Mouse (Mus musculus) intestine, embryonic 16.5 days (tissue): ENCODE measurements at regions not wholly inside any gene's neighbourhood (a gene's known extent, or its start where the extent isn't known, plus 50 kb on each side); places are given as distances from the start of the nearest gene placed in this dataset.

Experiments
- ATAC-seq: fragments of 200-750 bp; cut with Nextera tagmentation; 2 replicates; pipeline ENCODE4 v1.8.0; 2017; ENCODE audit warnings: moderate TSS enrichment, moderate library complexity
- H3K27ac ChIP-seq: fragments of 300-500 bp; sonication (generic); 2 replicates; pipeline ENCODE4 v1.5.1; 2014; ENCODE audit warnings: mild to moderate bottlenecking, low read length
- H3K27me3 ChIP-seq: fragments of 300-500 bp; sonication (generic); replicated peaks from 2 replicates; pipeline ENCODE4 v1.6.1; 2014; ENCODE audit warnings: low read length, control low read depth, mixed read lengths; ENCODE audit not compliant: control insufficient read depth, insufficient read depth
- H3K36me3 ChIP-seq: fragments of 300-500 bp; sonication (generic); 2 replicates; pipeline ENCODE4 v1.6.1; 2014; ENCODE audit warnings: low read length, control low read depth; ENCODE audit not compliant: control insufficient read depth, insufficient read depth
- H3K4me1 ChIP-seq: fragments of 300-500 bp; sonication (generic); 2 replicates; pipeline ENCODE4 v1.6.1; 2014; ENCODE audit warnings: low read length, control low read depth, mixed read lengths; ENCODE audit not compliant: control insufficient read depth, insufficient read depth
- H3K4me2 ChIP-seq: fragments of 300-500 bp; sonication (generic); 2 replicates; pipeline ENCODE4 v1.6.1; 2014; ENCODE audit warnings: low read depth, low read length, control low read depth
- H3K4me3 ChIP-seq: fragments of 300-500 bp; sonication (generic); 2 replicates; pipeline ENCODE4 v1.5.1; 2014; ENCODE audit warnings: mild to moderate bottlenecking, low read length
- H3K9ac ChIP-seq: fragments of 300-500 bp; sonication (generic); 2 replicates; pipeline ENCODE4 v1.6.1; 2014; ENCODE audit warnings: low read depth, low read length
- H3K9me3 ChIP-seq: fragments of 300-500 bp; sonication (generic); 2 replicates; pipeline ENCODE4 v1.6.1; 2016; ENCODE audit warnings: low read length, control low read depth; ENCODE audit not compliant: control insufficient read depth
- WGBS: fragments of 180-500 bp; shearing (Covaris S2); extraction: QIAGEN DNeasy Blood & Tissue Kit; methylation state at CpG from one replicate; pipeline ENCODE4 v1.1.7; 2014; 5-methylcytosine and 5-hydroxymethylcytosine counted together

GRCm38 (mm10) chr5:85571381-85571780 is 494.0 kb downstream of the Cenpc1 start:
- 75% methylated on average over 3 of the region's 3 CpGs for WGBS
- H3K9me3 ChIP-seq, result no peaks in the 10 kb centered on the region
- ATAC-seq, result no peak
- no peaks in the 10 kb centered on the region for H3K27me3 ChIP-seq
- no peak overlapping the region for H3K4me2 ChIP-seq
- H3K27ac ChIP-seq, result no peak overlapping the region
- no peak overlapping the region for H3K9ac ChIP-seq
- H3K4me1 ChIP-seq, result no peaks in the 10 kb centered on the region
- H3K36me3 ChIP-seq, result no peaks in the 10 kb centered on the region
- no peak overlapping the region for H3K4me3 ChIP-seq

GRCm38 (mm10) chr5:85536329-85536728 is 529.1 kb downstream of the Cenpc1 start:
- no peak overlapping the region for H3K9ac ChIP-seq
- H3K4me1 ChIP-seq, result no peaks in the 10 kb centered on the region
- H3K27me3 ChIP-seq, result no peaks in the 10 kb centered on the region
- WGBS, result 64% methylated on average over 1 of the region's 1 CpGs
- H3K4me2 ChIP-seq, result no peak overlapping the region
- ATAC-seq, result no peak
- H3K27ac ChIP-seq, result no peak overlapping the region
- H3K36me3 ChIP-seq, result no peaks in the 10 kb centered on the region
- H3K4me3 ChIP-seq, result no peak overlapping the region
- no peaks in the 10 kb centered on the region for H3K9me3 ChIP-seq

- H3K36me3 ChIP-seq, result no peaks in the 10 kb centered on the region
- WGBS, result 79% methylated on average over 10 of the region's 10 CpGs
- H3K4me3 ChIP-seq, result no peak overlapping the region
- H3K4me1 ChIP-seq, result no peaks in the 10 kb centered on the region
- no peaks in the 10 kb centered on the region for H3K27me3 ChIP-seq
- H3K9ac ChIP-seq, result no peak overlapping the region
- no peaks in the 10 kb centered on the region for H3K9me3 ChIP-seq
- no peak for ATAC-seq
- H3K4me2 ChIP-seq, result no peak overlapping the region
- no peak overlapping the region for H3K27ac ChIP-seq
Observed at GRCm38 (mm10) chr5:85525385-85526194, 539.8 kb downstream of the Cenpc1 start.

- no peak overlapping the region for H3K4me3 ChIP-seq
- H3K9ac ChIP-seq, result no peak overlapping the region
- H3K4me1 ChIP-seq, result no peaks in the 10 kb centered on the region
- H3K27me3 ChIP-seq, result no peaks in the 10 kb centered on the region
- H3K27ac ChIP-seq, result no peak overlapping the region
- H3K4me2 ChIP-seq, result no peak overlapping the region
- H3K36me3 ChIP-seq, result no peaks in the 10 kb centered on the region
- no peaks in the 10 kb centered on the region for H3K9me3 ChIP-seq
- no peak for ATAC-seq
- 83% methylated on average over 1 of the region's 1 CpGs for WGBS
Observed at GRCm38 (mm10) chr5:85505244-85505643, 560.1 kb downstream of the Cenpc1 start.

- Histone ChIP-seq H3K27ac (no peak overlapping the region), H3K36me3 (no peaks in the 10 kb centered on the region), H3K4me2 (no peak overlapping the region), H3K27me3 (no peaks in the 10 kb centered on the region), H3K4me3 (no peak overlapping the region), H3K9ac (no peak overlapping the region), H3K9me3 (no peaks in the 10 kb centered on the region), H3K4me1 (no peaks in the 10 kb centered on the region)
- ATAC-seq, result no peak
- WGBS, result 65% methylated on average over 2 of the region's 2 CpGs
Observed at GRCm38 (mm10) chr5:85497261-85497660, 568.1 kb downstream of the Cenpc1 start.

DNA sequence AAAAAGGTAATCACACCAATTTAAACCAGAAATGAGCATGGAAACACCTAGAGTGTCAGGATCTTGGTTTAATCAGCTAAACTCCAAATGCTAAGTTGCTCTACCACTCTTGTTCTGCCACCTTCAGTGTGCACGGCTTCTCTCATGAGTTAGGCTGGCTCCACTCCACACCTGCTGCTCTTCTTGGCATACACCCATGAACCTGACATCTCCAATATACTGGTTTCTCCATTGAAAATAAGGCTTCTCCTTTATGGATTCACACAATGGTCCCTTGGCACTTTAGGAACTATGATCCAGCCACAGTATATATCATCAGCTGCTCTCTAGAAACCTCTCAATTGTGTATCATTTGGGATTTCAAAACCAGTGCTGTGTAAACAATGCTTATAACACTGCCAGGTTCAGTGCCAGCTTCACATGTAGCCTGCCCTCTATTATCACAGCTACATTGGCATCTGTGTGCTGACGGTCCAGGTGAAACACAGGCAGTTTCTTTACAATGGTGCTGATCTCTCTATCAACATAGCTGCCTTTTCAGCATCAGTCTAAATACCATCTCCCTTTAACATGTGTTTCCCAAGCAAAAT is 579.6 kb downstream of the Cenpc1 start:
- no peaks in the 10 kb centered on the region for H3K27me3 ChIP-seq
- no peaks in the 10 kb centered on the region for H3K36me3 ChIP-seq
- H3K27ac ChIP-seq, result no peak overlapping the region
- 78% methylated on average over 2 of the region's 2 CpGs for WGBS
- no peak overlapping the region for H3K9ac ChIP-seq
- H3K4me1 ChIP-seq, result no peaks in the 10 kb centered on the region
- H3K4me2 ChIP-seq, result no peak overlapping the region
- no peaks in the 10 kb centered on the region for H3K9me3 ChIP-seq
- no peak for ATAC-seq
- H3K4me3 ChIP-seq, result no peak overlapping the region

DNA sequence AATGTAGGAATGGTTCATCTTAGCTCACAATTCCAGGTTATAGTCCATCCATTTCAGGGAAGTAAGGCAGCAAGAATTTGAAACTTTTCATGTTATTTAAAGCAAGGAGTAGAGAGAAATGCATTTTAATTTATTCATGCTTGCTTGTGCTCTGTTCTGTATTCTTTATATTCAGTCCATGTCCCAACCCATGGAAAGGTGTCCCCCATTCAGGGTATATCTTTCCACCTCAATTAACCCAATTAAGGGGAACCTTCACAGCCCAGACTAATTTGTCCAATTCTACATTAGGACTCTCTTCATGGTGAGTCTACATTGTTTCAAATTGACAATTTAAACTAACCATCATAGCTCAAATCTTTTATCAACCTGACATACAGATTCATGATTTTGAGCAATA is 580.2 kb downstream of the Cenpc1 start:
- Histone ChIP-seq H3K9ac (no peak overlapping the region), H3K27ac (no peak overlapping the region), H3K4me1 (no peaks in the 10 kb centered on the region), H3K36me3 (no peaks in the 10 kb centered on the region), H3K9me3 (no peaks in the 10 kb centered on the region), H3K4me2 (no peak overlapping the region), H3K4me3 (no peak overlapping the region), H3K27me3 (no peaks in the 10 kb centered on the region)
- no peak for ATAC-seq

GRCm38 (mm10) chr5:85467811-85468210 is 597.6 kb downstream of the Cenpc1 start:
- no peaks in the 10 kb centered on the region for H3K27me3 ChIP-seq
- H3K9ac ChIP-seq, result no peak overlapping the region
- no peak overlapping the region for H3K4me3 ChIP-seq
- H3K9me3 ChIP-seq, result no peaks in the 10 kb centered on the region
- H3K36me3 ChIP-seq, result no peaks in the 10 kb centered on the region
- no peaks in the 10 kb centered on the region for H3K4me1 ChIP-seq
- ATAC-seq, result no peak
- no peak overlapping the region for H3K4me2 ChIP-seq
- no peak overlapping the region for H3K27ac ChIP-seq

- Histone ChIP-seq H3K27ac (no peak overlapping the region), H3K4me2 (no peak overlapping the region), H3K9ac (no peak overlapping the region), H3K4me1 (no peaks in the 10 kb centered on the region), H3K9me3 (no peaks in the 10 kb centered on the region), H3K36me3 (no peaks in the 10 kb centered on the region), H3K4me3 (no peak overlapping the region), H3K27me3 (no peaks in the 10 kb centered on the region)
- ATAC-seq, result no peak
- WGBS, result 80% methylated on average over 3 of the region's 3 CpGs
Observed at GRCm38 (mm10) chr5:85467151-85467550, 598.2 kb downstream of the Cenpc1 start.
